Mouse (Mus musculus): ENCODE measurements around the gene Ing2.

Gene Ing2

GRCm38 (mm10) chr8:47675786-47676185 lies 430 bp upstream of the Ing2 start:
- DNase-seq (ENCODE audit: low spot score in 2 of 2) = no peak

- peak; percentile 51 to 81 for DNase-seq (ENCODE audit: low spot score in 2 of 2)
Observed at GRCm38 (mm10) chr8:47674140-47674776, 1.1 kb downstream of the Ing2 start.

- DNase-seq (ENCODE audit: low spot score in 2 of 2) = peak; percentile 91 to 97
Observed at GRCm38 (mm10) chr8:47673317-47674139, 1.8 kb downstream of the Ing2 start.

- no peak for DNase-seq (ENCODE audit: low spot score in 2 of 2)
Observed at GRCm38 (mm10) chr8:47664231-47664785, 11.0 kb downstream of the Ing2 start.

- DNase-seq (ENCODE audit: low spot score in 2 of 2) = no peak
Observed at GRCm38 (mm10) chr8:47663201-47663600, 12.2 kb downstream of the Ing2 start.

GRCm38 (mm10) chr8:47662716-47663115 lies 12.6 kb downstream of the Ing2 start:
- no peak for DNase-seq (ENCODE audit: low spot score in 2 of 2)

GRCm38 (mm10) chr8:47660394-47660793 lies 15.0 kb downstream of the Ing2 start:
- DNase-seq (ENCODE audit: low spot score in 2 of 2) = no peak

- no peak for DNase-seq (ENCODE audit: low spot score in 2 of 2)
Observed at GRCm38 (mm10) chr8:47659463-47659862, 15.9 kb downstream of the Ing2 start.

- no peak for DNase-seq (ENCODE audit: low spot score in 2 of 2)
Observed at GRCm38 (mm10) chr8:47654406-47654805, 20.9 kb downstream of the Ing2 start.

GRCm38 (mm10) chr8:47652737-47653076 lies 22.6 kb downstream of the Ing2 start:
- no peak for DNase-seq (ENCODE audit: low spot score in 2 of 2)

GRCm38 (mm10) chr8:47651913-47652736 lies 23.2 kb downstream of the Ing2 start:
- DNase-seq (ENCODE audit: low spot score in 2 of 2) = no peak

- no peak for DNase-seq (ENCODE audit: low spot score in 2 of 2)
Observed at GRCm38 (mm10) chr8:47650853-47651252, 24.5 kb downstream of the Ing2 start.

- DNase-seq (ENCODE audit: low spot score in 2 of 2) = no peak
Observed at GRCm38 (mm10) chr8:47649551-47649950, 25.8 kb downstream of the Ing2 start.

GRCm38 (mm10) chr8:47642514-47643064 lies 32.8 kb downstream of the Ing2 start:
- DNase-seq (ENCODE audit: low spot score in 2 of 2) = no peak

- no peak for DNase-seq (ENCODE audit: low spot score in 2 of 2)
Observed at GRCm38 (mm10) chr8:47637152-47637551, 38.2 kb downstream of the Ing2 start.

GRCm38 (mm10) chr8:47636032-47636431 lies 39.3 kb downstream of the Ing2 start:
- DNase-seq (ENCODE audit: low spot score in 2 of 2) = no peak

GRCm38 (mm10) chr8:47634791-47635341 lies 40.5 kb downstream of the Ing2 start:
- no peak for DNase-seq (ENCODE audit: low spot score in 2 of 2)

- no peak for DNase-seq (ENCODE audit: low spot score in 2 of 2)
Observed at GRCm38 (mm10) chr8:47621144-47621543, 54.2 kb downstream of the Ing2 start.
